Mouse (Mus musculus) urinary bladder, postnatal 10 days (tissue): Measurements from ENCODE around the gene Cys1.
"Not testable (repeated sequence)": the region's sequence is repeated elsewhere in the genome, so short reads cannot be mapped to it uniquely, and the experiment has no call there.

Experiments
- DNase-seq: peaks from one replicate; pipeline ENCODE4 v3.0.0; 2022; ENCODE audit warnings: low spot score

The Cys1 gene

DNA sequence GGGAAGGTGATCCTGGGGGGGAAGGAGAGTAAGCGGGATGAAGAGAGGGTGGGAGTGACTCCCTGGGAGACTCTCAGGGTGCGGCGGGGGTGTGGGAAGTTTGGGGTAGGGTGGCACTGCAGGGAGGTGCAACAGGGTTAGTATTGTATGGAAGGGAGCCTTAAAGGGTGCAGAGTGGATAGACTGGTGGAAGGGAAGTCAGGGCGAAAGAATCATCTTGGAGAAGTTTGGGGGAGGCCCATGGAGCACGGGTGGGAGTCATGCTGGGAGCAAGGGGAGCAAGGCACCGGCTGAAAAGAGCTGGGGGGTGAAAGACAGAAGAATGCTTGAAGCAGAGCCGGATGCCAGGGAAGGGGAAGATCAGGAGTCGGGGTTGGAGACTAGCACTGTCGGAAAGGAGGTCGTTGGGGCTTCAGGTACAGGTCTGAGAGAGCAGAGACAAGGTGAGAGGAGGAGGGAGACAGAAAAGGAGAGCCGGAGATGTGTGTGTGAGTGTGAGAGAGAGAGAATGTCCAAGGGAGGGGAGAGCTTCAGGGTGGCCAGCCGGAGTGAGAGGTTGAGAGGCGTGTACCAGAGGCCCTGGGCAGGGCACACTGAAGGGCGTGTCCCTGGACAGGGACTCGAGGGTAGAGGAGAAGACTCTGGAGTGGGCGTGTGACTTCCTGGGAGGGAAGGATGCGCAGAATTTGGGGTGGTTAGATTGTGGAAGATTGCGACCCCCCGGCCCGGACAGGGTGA, at the start of gene Cys1:
Cys1 (minus strand) TSS at position 528 of the 738 bp plus-strand sequence.
- DNase-seq: no peak

- no peak for DNase-seq
Measured at GRCm38 (mm10) chr12:24724369-24724768, 42.8 kb upstream of the Cys1 start.

GRCm38 (mm10) chr12:24723859-24724258, 42.2 kb upstream of the Cys1 start:
- DNase-seq: no peak

GRCm38 (mm10) chr12:24723434-24723833, 41.8 kb upstream of the Cys1 start:
- no peak for DNase-seq

GRCm38 (mm10) chr12:24716721-24717301, 35.2 kb upstream of the Cys1 start:
- no peak for DNase-seq

DNA sequence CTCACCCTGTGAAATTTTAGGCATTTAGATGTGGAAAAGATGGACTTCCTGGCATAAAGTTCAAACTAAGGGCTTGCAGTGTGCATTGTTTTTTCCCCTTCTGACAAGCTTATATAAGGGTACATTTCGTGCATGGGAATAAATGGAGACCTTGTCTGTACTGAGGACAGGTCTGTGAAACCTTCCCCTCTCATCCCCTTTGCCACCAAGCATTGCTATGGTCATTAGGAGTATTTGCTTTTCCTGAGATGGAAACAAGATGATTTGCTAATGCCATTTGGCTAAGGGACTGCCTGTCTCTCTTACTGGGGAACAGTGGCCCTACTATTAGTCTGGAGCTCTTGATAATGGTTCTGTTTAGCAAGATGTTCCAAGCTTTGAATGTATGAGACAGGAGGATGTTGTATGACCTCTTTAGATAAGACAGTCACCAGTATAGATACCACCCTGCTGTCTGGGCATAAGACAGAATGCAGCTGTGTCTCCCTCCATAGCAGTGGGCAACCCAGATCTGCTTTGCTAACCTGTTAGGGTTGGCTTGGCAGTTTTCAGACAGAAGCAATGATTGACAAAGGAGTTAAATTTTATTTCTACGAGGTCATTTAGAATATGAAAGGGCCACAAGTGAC, 33.8 kb upstream of the Cys1 start:
- no peak for DNase-seq

DNA sequence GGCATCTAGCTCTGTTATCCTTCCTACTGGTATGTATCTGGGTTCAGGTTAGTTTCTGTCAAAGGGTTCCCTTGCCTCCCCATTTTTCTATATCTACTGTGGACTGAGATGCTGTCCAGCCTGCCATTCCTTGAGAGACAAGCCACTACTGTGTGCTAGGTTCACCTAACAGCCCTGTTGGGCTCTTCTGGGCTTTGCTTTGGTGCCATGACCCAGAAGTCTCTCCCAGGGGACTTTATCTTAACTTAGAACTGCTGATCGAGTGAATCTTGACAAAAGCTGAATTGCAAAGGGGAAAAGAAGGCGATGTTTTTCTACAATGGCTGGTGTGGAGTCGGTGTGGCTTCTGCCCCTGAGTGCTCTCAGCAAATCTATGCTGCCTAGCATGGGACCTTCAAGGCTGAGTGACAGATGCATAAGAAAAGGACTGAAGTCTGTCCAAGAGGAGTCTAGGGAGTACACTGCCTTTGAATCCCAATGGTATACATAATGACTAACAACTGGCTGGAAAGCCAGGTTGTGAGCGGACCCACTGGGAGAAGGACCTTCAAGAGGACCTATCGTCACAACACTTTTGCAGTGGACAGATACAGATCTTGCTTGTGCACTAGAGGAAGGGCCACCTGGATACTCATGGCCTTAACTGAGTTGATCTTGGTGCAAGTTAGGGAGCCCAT, 33.1 kb upstream of the Cys1 start:
- no peak for DNase-seq

DNA sequence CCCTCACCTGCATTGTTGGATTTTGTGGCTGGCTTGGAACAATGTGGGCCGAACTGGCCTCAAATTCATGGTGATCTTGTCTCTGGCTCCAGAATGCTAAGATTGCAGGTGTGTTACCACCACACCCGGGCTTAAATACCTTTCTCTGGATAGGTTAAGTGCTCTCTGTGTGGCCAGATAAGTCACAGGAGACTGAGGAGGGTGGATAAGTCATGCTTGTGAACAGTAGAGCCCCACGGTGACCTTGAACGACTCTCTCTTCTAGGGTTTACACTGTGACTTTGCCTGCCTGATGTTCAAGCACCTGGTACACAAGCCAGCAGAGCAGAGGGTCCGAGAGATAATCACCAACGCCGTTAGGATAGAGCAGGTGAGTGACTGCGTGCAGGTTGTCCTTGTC, 30.8 kb upstream of the Cys1 start:
- no peak for DNase-seq

GRCm38 (mm10) chr12:24710672-24711071, 29.1 kb upstream of the Cys1 start:
- no peak for DNase-seq

DNA sequence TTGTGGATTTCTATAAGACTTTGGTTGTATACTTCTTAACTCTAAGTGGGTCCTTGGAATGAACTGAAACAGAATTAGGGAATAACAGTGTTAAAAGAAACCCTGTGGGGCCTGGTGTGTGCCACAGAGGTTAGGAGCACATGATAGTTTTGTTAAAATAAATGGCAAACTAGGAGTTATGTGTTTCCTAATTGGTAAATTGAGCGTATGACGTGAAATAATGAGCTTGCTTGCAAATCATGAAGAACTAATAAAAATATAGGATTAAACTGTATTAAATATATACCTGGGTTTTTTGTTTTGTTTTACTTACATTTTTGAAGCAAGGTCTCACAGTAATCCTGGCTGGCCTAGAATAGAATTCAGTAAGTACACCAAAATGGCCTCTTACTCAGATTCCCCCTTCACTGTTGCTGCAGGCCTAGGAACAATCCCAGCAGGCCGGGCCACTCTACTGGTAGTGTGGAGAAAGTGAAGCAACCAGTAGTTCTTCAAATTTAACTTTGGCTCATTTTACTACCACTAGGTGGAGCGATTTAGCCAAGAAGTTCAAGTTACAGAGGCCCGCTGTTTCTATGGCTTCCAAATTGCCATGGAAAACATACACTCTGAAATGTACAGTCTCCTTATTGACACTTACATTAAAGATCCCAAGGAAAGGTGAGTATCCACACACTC, 28.4 kb upstream of the Cys1 start:
- DNase-seq: no peak

GRCm38 (mm10) chr12:24709409-24709808, 27.8 kb upstream of the Cys1 start:
- no peak for DNase-seq

GRCm38 (mm10) chr12:24708824-24709218, 27.2 kb upstream of the Cys1 start:
- no peak for DNase-seq

- DNase-seq: peak; percentile 83
Measured at GRCm38 (mm10) chr12:24707954-24708823, 26.6 kb upstream of the Cys1 start, which contains the start of gene Rrm2. TSS of gene Rrm2 (plus strand) at chr12:24708241.

- DNase-seq: no peak
Measured at GRCm38 (mm10) chr12:24707480-24707802, 25.8 kb upstream of the Cys1 start.

GRCm38 (mm10) chr12:24706764-24707479, 25.3 kb upstream of the Cys1 start:
- DNase-seq: no peak

DNA sequence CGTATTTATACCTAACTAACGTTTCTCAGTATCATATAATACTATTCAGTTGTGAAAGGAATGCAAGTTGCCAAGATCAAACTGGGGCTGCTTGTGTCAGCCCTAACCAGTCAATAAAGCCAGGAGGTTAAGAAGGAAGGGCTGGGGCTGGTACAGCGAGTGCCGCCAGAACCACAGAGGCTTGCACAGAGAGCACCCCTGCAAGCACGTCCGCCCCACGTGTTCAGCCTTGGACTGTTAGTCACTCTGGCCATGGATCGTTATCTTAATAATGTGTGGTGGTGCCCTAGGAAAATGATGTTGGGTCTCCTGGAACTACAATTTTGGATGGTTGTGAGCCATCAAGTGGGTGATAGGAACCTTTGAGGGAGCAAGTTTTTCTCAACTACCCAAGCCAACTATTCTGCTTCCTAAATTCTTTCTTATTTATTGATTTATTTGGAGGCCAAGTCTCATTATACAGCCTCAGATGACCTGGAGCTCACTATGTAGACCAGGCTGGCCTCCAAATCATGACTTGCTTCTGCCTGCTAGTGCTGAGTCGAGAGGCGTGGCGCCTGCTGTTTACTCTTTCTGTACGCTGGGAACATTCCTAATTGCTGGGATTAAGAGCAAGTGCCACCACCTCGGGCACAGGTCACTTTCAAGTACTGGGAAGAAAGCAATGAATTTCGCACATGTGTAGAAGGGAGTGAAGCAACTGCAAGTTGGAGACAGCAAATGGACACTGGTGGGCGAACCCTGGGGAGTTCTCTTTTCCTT, 24.1 kb upstream of the Cys1 start:
- DNase-seq: no peak

- no peak for DNase-seq
Measured at GRCm38 (mm10) chr12:24703013-24703412, 21.4 kb upstream of the Cys1 start.

DNA sequence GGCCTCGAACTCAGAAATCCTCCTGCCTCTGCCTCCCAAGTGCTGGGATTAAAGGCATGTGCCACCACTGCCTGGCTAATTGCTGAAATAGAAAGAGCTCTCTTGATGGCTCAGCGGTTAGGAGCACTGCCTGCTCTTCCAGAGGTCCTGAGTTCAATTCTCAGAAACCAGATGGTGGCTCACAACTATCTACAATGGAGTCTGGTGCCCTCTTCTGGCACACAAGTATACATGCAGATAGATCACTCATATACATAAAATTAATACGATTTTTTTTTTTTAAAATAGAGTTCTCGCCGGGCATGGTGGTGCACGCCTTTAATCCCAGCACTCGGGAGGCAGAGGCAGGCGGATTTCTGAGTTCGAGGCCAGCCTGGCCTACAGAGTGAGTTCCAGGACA, 20.0 kb upstream of the Cys1 start:
- DNase-seq: not testable (repeated sequence)

DNA sequence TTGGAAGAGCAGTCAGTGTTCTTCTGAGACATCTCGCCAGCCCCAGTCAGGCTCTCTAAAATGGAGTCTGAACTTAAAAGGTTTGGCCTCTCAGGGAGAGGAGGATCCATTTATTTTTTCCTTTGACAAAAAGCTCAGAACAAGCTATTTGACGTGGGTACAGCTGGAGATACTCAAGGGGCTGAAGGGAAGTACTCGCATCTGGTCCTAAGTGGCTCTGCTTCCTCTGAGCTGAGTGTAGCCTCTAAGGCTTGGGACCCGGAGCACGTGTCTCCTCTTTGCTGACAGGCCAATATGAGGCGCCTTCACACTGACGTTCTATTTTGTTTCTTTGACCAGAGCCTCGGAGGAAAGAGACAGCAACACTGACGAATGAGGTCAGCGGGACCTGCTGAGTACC, 18.0 kb upstream of the Cys1 start:
- DNase-seq: no peak

DNA sequence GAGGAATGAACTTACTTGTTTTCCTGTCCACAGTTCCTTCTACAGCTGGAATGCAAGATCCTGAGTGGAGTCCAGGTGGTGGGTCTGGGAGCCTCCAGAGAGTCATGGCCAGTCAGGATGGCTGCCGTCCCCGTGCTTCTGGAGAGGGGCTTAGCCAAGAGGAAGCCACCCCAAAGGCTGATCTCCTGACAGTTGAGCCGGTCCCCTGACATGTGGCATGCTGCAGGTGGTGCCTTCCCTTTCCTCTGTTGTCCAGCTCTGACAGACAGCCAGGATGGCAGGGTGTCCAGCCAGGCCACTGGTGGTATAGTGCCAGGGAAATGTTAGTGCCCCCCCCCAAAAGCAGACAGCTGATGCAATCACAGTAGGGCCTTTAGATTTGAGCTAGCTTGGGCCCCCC, 16.9 kb upstream of the Cys1 start:
- no peak for DNase-seq
